Comparison of ENCODE assay signal across 17 mouse cellular contexts in genomic region chr9:116223368-116223767, GRCm38 (mm10). TPM values are rescaled to one million over a fixed set of nuclear protein-coding genes. Genes with fewer than 3 reads are reported as not detected.
DNase-seq lines count a peak whose midpoint lies in the region; ATAC-seq and TF ChIP-seq lines count a peak whose summit lies in the region.
"Had no signal": no experiment of that assay in that cellular context is flagged by ENCODE, and none has a peak within 500 bp of the region (broad histone marks: within the 10 kb centered on the region; RNA-seq: fewer than 3 reads in every experiment).

No protein-coding gene starts in this region.

- no peaks in the 10 kb centered on the region for H3K27me3 ChIP-seq in stomach, embryonic 15.5 days (replicated peaks)
- H3K27me3 ChIP-seq: embryonic facial prominence, embryonic 13.5 days; midbrain, embryonic 15.5 days had no signal

- peak; percentile 22 to 31 for DNase-seq in right cerebral cortex, adult 2 months (ENCODE audit: low spot score in 2 of 2)
- no peak for DNase-seq in right cerebral cortex, postnatal 4 days
- DNase-seq in R1 (ENCODE audit: low read depth, low spot score), result peak; percentile 71
- peak; percentile 51 for DNase-seq in lung, adult 2 months
- DNase-seq in thymus, postnatal 25 days, result no peak
- no peak for DNase-seq in cerebellum, adult 8-10 months
- DNase-seq: adrenal gland, postnatal 10 days; kidney, postnatal 36 days; thymus, postnatal 4 days had no signal

- H3K36me3 ChIP-seq in stomach, embryonic 15.5 days, result no peaks in the 10 kb centered on the region
- H3K36me3 ChIP-seq: embryonic facial prominence, embryonic 13.5 days; heart, embryonic 13.5 days; midbrain, embryonic 15.5 days had no signal

- no peak for TF ChIP-seq CTCF in lung, adult 2 months (IDR thresholded peaks at IDR 0.05; ENCODE audit: insufficient read depth, low read length)

- H3K9ac ChIP-seq in stomach, embryonic 15.5 days, result no peak overlapping the region
- H3K9ac ChIP-seq: embryonic facial prominence, embryonic 13.5 days; heart, embryonic 13.5 days; hindbrain, embryonic 14.5 days; liver, embryonic 14.5 days; midbrain, embryonic 15.5 days had no signal

- H3K9me3 ChIP-seq in stomach, embryonic 15.5 days, result no peaks in the 10 kb centered on the region
- H3K9me3 ChIP-seq: embryonic facial prominence, embryonic 13.5 days; heart, embryonic 13.5 days; midbrain, embryonic 15.5 days had no signal

- no peak overlapping the region for H3K27ac ChIP-seq in stomach, embryonic 15.5 days
- H3K27ac ChIP-seq: embryonic facial prominence, embryonic 13.5 days; heart, embryonic 13.5 days; hindbrain, embryonic 14.5 days; liver, embryonic 14.5 days; midbrain, embryonic 15.5 days had no signal

- WGBS in lung, adult 2 months, result 53% methylated on average over 6 of the region's 6 CpGs
- 51% methylated on average over 6 of the region's 6 CpGs for WGBS in stomach, embryonic 15.5 days

- peak; percentile 63 for ATAC-seq in stomach, embryonic 15.5 days (ENCODE audit: insufficient read depth, low FRiP score, low read depth)
- no peak for ATAC-seq in erythroid progenitor cell, adult 5-6 weeks (replicated peaks; ENCODE audit: low FRiP score, poor library complexity, severe bottlenecking)
- ATAC-seq: midbrain, embryonic 15.5 days had no signal

- no peak overlapping the region for H3K4me2 ChIP-seq in stomach, embryonic 15.5 days
- H3K4me2 ChIP-seq: embryonic facial prominence, embryonic 13.5 days; heart, embryonic 13.5 days; hindbrain, embryonic 14.5 days; midbrain, embryonic 15.5 days had no signal

- H3K4me1 ChIP-seq in lung, adult 2 months (ENCODE audit: control insufficient read depth, insufficient read depth, low read length), result peaks cover 4% of the 10 kb centered on the region
- peaks cover 9% of the 10 kb centered on the region; the same call in 1 of the 2 replicates for H3K4me1 ChIP-seq in stomach, embryonic 15.5 days
- H3K4me1 ChIP-seq: midbrain, embryonic 15.5 days had no signal

- TF ChIP-seq POLR2A in lung, adult 2 months (IDR thresholded peaks at IDR 0.05; ENCODE audit: borderline replicate concordance, extremely low read depth, low read depth, low read length), result no peak

- H3K4me3 ChIP-seq in lung, adult 2 months (replicated peaks; ENCODE audit: extremely low read depth, low read depth, low read length), result no peak overlapping the region
- no peak overlapping the region for H3K4me3 ChIP-seq in stomach, embryonic 15.5 days (replicated peaks)
- H3K4me3 ChIP-seq: embryonic facial prominence, embryonic 13.5 days; heart, embryonic 13.5 days; midbrain, embryonic 15.5 days had no signal

RNA-seq across cellular contexts. Expression of gene Tgfbr2, which starts 48.2 kb away (rescaled TPM):
- polyA plus RNA-seq in lung, adult 2 months (2012; rRNA removed), result 135 and 146 TPM in 2 replicates
- polyA plus RNA-seq in stomach, embryonic 15.5 days (2015; fragmentation: Nextera tagmentation; extraction: Ambion mirVana), result 30.8 and 32.6 TPM in 2 replicates
- total RNA-seq in erythroid progenitor cell, adult 5-6 weeks (2015; ENCODE audit: low replicate concordance), result 9.4 and 10.5 TPM in 2 replicates
- total RNA-seq in erythroid progenitor cell, adult 5-6 weeks (2017; ENCODE audit: low replicate concordance), result 5.3 and 5.6 TPM in 2 replicates
- total RNA-seq: MEL had no signal

Comparison
In these comparisons a context has a peak if more than half of its experiments do, and no peak if none do; other contexts are left out.
1. DNase-seq: peak in right cerebral cortex, adult 2 months (2 of 2), R1 (single experiment) and lung, adult 2 months (single experiment); none in right cerebral cortex, postnatal 4 days (single experiment), thymus, postnatal 25 days (single experiment) and cerebellum, adult 8-10 months (single experiment).